Mouse (Mus musculus): ENCODE results near the gene Ern1.

DNA sequence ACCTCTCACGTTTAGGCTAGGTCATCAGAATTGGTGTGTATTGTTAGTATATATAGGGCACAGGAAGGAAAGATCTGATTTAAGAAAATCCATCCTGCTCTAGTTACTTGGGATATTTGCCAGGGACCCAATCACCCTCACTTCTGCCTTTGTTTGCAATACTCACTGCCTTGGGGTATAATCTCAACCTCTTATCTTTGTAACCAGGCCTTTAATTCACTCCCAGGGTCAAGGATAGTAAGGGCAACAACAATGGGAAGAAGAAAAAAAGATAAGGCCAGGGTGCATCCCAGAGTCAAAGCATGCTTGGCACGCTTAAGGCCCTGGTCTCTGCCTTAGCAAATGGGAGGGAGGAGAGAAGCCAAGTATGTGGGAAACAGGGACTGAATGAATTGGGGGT is 69.8 kb downstream of the Ern1 start:
- no peak for TF ChIP-seq CTCF (IDR thresholded peaks at IDR 0.05; ENCODE audit: borderline replicate concordance, control insufficient read depth, extremely low read depth, insufficient read depth, low read length, poor library complexity)
- TF ChIP-seq POLR2A (IDR thresholded peaks at IDR 0.05; ENCODE audit: control insufficient read depth, extremely low read depth, insufficient read depth, low read length, poor library complexity) = no peak

Data from thymus, adult 2 months (tissue).